Mouse (Mus musculus): ENCODE data around the gene Plekhf1. TPM values are rescaled to one million over a fixed set of nuclear protein-coding genes. Genes with fewer than 3 reads are reported as not detected.

Plekhf1 gene
- 4.5 and 5.1 TPM in 2 replicates for polyA plus RNA-seq (2014; fragmentation: Nextera tagmentation; extraction: Ambion mirVana)

DNA sequence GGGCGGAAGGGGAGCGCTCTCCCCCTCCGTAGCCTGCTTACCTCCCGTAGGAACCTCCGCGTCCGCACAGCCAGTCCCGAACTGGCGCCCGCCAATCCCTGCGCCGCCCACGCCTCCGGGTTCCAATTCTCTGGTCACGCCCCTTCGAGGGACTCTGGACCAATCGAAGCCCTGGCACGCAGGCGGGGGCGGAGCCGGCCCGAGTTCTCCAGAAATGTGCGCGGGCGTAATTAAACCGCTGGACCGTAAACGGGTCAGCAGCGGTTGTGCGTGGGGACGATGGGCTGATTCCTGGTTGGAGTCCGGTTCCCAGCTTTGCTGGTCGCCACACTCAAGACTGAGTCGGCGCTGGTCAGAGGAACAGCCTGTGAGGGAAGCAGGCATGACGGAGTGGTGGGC, at the start of gene Plekhf1:
Gene Plekhf1 (minus strand): TSS at position 117 of the 399 bp plus-strand sequence.
- Histone ChIP-seq H3K9me3 (ENCODE audit: control insufficient read depth, low read length) (no peaks in the 10 kb centered on the region), H3K4me3 (ENCODE audit: low read depth, low read length) (peak within 1 kb of the TSS; percentile 51), H3K4me1 (ENCODE audit: control insufficient read depth, insufficient read depth, low read length) (peaks cover 14% of the 10 kb centered on the region), H3K4me2 (ENCODE audit: low read depth, low read length) (peak within 1 kb of the TSS; percentile 59), H3K9ac (ENCODE audit: low read depth, low read length) (peak within 1 kb of the TSS; percentile 62), H3K27me3 (replicated peaks; ENCODE audit: control insufficient read depth, insufficient read depth, low read length) (0 out of 2 replicates have a peak, but pooled peaks cover 5% of the 10 kb centered on the region), H3K27ac (replicated peaks; ENCODE audit: low read depth, low read length) (peak within 1 kb of the TSS; percentile 77), H3K36me3 (ENCODE audit: control insufficient read depth, insufficient read depth, low read length) (no peaks in the 10 kb centered on the region)
- WGBS: 0% methylated on average over 30 of the region's 36 CpGs
- DNase-seq (ENCODE audit: low spot score) (peak; percentile 96), ATAC-seq (ENCODE audit: low read depth) (peak; percentile 96)

- Histone ChIP-seq H3K4me2 (ENCODE audit: low read depth, low read length) (no peak overlapping the region), H3K27me3 (replicated peaks; ENCODE audit: control insufficient read depth, insufficient read depth, low read length) (no peaks in the 10 kb centered on the region), H3K4me3 (ENCODE audit: low read depth, low read length) (no peak overlapping the region), H3K9me3 (ENCODE audit: control insufficient read depth, low read length) (no peaks in the 10 kb centered on the region), H3K27ac (replicated peaks; ENCODE audit: low read depth, low read length) (no peak overlapping the region), H3K4me1 (ENCODE audit: control insufficient read depth, insufficient read depth, low read length) (peaks cover 10% of the 10 kb centered on the region; the same call in 1 of the 2 replicates), H3K9ac (ENCODE audit: low read depth, low read length) (no peak overlapping the region), H3K36me3 (ENCODE audit: control insufficient read depth, insufficient read depth, low read length) (peaks cover 14% of the 10 kb centered on the region)
- ATAC-seq (ENCODE audit: low read depth) (no peak), DNase-seq (ENCODE audit: low spot score) (no peak)
Measured at GRCm38 (mm10) chr7:38272551-38272950, 44.7 kb upstream of the Plekhf1 start.

DNA sequence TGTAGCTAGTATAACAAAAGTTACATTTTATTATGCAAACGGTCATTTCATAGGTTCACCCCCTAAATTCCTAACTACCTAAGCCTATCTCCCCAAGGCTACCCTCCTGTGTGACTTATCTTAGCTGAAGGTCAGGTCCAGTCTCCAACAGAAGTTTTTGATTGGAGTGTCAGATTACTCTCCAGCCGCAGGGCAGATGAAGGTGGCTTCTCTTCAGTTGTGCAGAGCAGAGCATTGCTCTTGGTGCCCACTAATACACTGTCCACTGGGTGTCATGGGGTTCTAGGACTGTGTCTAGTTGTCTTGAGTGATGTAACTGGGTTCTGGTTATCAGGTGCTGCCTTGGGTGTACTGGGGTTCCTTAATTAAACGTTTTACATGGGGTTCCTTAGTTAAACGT, 44.0 kb upstream of the Plekhf1 start:
- WGBS: 10% methylated on average over 4 of the region's 4 CpGs
- Histone ChIP-seq H3K9me3 (ENCODE audit: control insufficient read depth, low read length) (no peaks in the 10 kb centered on the region), H3K4me1 (ENCODE audit: control insufficient read depth, insufficient read depth, low read length) (peaks cover 10% of the 10 kb centered on the region; the same call in 1 of the 2 replicates), H3K36me3 (ENCODE audit: control insufficient read depth, insufficient read depth, low read length) (peaks cover 20% of the 10 kb centered on the region), H3K27ac (replicated peaks; ENCODE audit: low read depth, low read length) (no peak overlapping the region), H3K9ac (ENCODE audit: low read depth, low read length) (peak overlapping the region; percentile 82), H3K27me3 (replicated peaks; ENCODE audit: control insufficient read depth, insufficient read depth, low read length) (no peaks in the 10 kb centered on the region), H3K4me3 (ENCODE audit: low read depth, low read length) (peak overlapping the region; percentile 63), H3K4me2 (ENCODE audit: low read depth, low read length) (peak overlapping the region; percentile 54)
- ATAC-seq (ENCODE audit: low read depth) (no peak), DNase-seq (ENCODE audit: low spot score) (peak; percentile 11)

DNA sequence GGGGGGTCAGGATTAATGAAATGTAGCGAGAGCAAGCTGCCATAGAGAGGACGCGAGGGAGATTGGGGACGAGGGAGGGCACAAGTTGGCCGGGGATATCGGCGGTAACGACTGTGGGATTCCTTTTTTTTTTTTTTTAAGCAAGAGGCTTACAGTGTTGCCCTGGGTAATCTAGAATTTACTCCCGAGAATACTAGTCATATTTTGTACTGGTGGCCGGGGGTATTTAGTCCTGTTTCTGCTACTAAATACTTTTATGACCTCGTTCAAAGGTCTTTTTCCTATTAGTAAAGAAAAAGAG, 43.6 kb upstream of the Plekhf1 start:
- peaks cover 10% of the 10 kb centered on the region; the same call in 1 of the 2 replicates for H3K4me1 ChIP-seq (ENCODE audit: control insufficient read depth, insufficient read depth, low read length)
- 0% methylated on average over 11 of the region's 11 CpGs for WGBS
- H3K4me3 ChIP-seq (ENCODE audit: low read depth, low read length): peak overlapping the region; percentile 63
- H3K9ac ChIP-seq (ENCODE audit: low read depth, low read length): peak overlapping the region; percentile 82
- no peaks in the 10 kb centered on the region for H3K27me3 ChIP-seq (replicated peaks; ENCODE audit: control insufficient read depth, insufficient read depth, low read length)
- DNase-seq (ENCODE audit: low spot score) (no peak), ATAC-seq (ENCODE audit: low read depth) (no peak; the same call in 1 of the 2 replicates)
- peak overlapping the region; percentile 49; the same call in 1 of the 2 replicates for H3K27ac ChIP-seq (replicated peaks; ENCODE audit: low read depth, low read length)
- H3K36me3 ChIP-seq (ENCODE audit: control insufficient read depth, insufficient read depth, low read length): peaks cover 24% of the 10 kb centered on the region
- H3K4me2 ChIP-seq (ENCODE audit: low read depth, low read length): peak overlapping the region; percentile 54
- no peaks in the 10 kb centered on the region for H3K9me3 ChIP-seq (ENCODE audit: control insufficient read depth, low read length)

DNA sequence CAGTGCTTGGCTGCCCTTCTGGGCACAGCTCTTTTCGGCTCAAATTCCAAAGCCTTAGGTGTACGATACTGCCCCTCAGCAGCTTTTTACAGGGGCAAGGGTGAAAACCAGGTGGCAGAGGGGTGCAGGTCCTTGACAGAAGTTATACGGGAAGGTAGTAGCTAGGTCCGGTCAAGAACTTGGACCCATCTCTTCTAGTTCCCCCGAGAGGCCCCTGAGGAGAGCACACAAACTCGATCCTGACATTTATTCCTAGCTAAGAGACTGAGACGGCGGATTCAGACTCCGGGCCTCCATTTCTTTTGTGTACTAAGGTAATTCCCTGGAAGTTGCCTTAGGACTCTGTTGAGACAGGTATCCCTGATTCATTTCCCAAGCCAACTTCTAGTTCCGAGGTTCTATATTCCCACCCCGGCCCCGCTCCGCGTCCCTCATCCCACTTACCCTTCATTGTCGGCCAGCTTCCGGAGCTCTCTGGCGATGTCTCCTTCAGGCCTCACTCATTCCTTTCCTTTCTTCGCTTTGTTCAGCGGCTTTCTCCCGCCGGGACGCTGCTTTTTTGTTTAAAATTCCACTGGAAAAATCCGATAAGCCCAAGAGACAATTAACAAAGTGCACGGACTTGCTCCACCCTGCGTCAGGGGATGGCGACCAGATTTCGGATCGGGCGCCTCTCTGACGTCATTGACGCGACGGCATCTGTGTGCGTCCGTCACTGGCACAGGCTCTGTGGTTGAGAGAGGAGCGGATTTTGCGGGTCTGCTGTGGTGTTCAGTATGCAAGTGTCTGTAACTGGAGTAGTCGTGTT, 43.1 kb upstream of the Plekhf1 start, which contains the start of gene Pop4:
Gene Pop4 (minus strand): TSS at position 721 of the 808 bp plus-strand sequence.
- Histone ChIP-seq H3K27ac (replicated peaks; ENCODE audit: low read depth, low read length) (peak within 1 kb of the TSS; percentile 49; the same call in 1 of the 2 replicates), H3K4me3 (ENCODE audit: low read depth, low read length) (peak within 1 kb of the TSS; percentile 63), H3K4me1 (ENCODE audit: control insufficient read depth, insufficient read depth, low read length) (peaks cover 10% of the 10 kb centered on the region; the same call in 1 of the 2 replicates), H3K9me3 (ENCODE audit: control insufficient read depth, low read length) (no peaks in the 10 kb centered on the region), H3K4me2 (ENCODE audit: low read depth, low read length) (peak within 1 kb of the TSS; percentile 54), H3K9ac (ENCODE audit: low read depth, low read length) (peak within 1 kb of the TSS; percentile 82), H3K36me3 (ENCODE audit: control insufficient read depth, insufficient read depth, low read length) (peaks cover 30% of the 10 kb centered on the region), H3K27me3 (replicated peaks; ENCODE audit: control insufficient read depth, insufficient read depth, low read length) (no peaks in the 10 kb centered on the region)
- WGBS: 1% methylated on average over 38 of the region's 38 CpGs
- ATAC-seq (ENCODE audit: low read depth): peak; percentile 95
- peak; percentile 95 for DNase-seq (ENCODE audit: low spot score)

DNA sequence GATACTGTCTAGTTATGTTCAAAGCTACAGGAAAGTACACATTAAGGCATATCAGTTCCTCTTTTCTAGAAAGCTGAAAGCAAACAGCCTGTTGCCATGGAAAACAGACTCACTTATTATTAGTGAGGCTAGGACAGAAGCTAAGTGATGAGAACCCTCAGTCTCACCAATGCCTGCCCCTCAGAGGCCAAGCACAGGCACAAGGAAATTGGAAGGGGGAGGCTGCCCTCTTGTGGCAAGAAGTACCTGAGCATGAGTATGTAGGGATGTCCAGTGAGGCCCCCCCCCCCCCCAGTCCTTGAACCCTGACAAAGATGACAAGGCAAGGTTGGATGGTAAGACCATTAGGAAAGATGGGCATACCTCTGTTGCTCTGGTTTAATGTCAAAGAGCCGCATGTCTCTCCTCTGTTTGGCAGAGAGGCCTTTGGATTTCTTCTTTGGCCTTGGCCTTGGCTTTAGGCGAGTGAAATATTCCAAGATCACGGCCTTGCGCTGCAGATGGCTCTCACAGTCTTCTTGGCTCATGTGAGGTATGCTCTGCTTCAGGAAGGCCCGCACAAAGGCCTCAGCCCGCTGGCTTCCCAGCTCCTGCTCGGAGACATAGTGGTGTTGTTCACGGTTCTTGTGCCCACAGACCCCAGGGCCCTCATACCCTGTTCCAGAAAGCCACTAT, 39.3 kb upstream of the Plekhf1 start:
- ATAC-seq (ENCODE audit: low read depth) (no peak), DNase-seq (ENCODE audit: low spot score) (peak; percentile 28)
- peaks cover 10% of the 10 kb centered on the region; the same call in 1 of the 2 replicates for H3K4me1 ChIP-seq (ENCODE audit: control insufficient read depth, insufficient read depth, low read length)
- no peaks in the 10 kb centered on the region for H3K27me3 ChIP-seq (replicated peaks; ENCODE audit: control insufficient read depth, insufficient read depth, low read length)
- no peak overlapping the region for H3K4me2 ChIP-seq (ENCODE audit: low read depth, low read length)
- no peak overlapping the region for H3K27ac ChIP-seq (replicated peaks; ENCODE audit: low read depth, low read length)
- WGBS: 91% methylated on average over 8 of the region's 8 CpGs
- H3K9ac ChIP-seq (ENCODE audit: low read depth, low read length): no peak overlapping the region
- H3K36me3 ChIP-seq (ENCODE audit: control insufficient read depth, insufficient read depth, low read length): peaks cover 68% of the 10 kb centered on the region
- H3K9me3 ChIP-seq (ENCODE audit: control insufficient read depth, low read length): no peaks in the 10 kb centered on the region
- no peak overlapping the region for H3K4me3 ChIP-seq (ENCODE audit: low read depth, low read length)

GRCm38 (mm10) chr7:38262406-38262805, 34.6 kb upstream of the Plekhf1 start:
- no peaks in the 10 kb centered on the region for H3K27me3 ChIP-seq (replicated peaks; ENCODE audit: control insufficient read depth, insufficient read depth, low read length)
- H3K9me3 ChIP-seq (ENCODE audit: control insufficient read depth, low read length): no peaks in the 10 kb centered on the region
- no peak overlapping the region for H3K9ac ChIP-seq (ENCODE audit: low read depth, low read length)
- ATAC-seq (ENCODE audit: low read depth): no peak
- H3K27ac ChIP-seq (replicated peaks; ENCODE audit: low read depth, low read length): no peak overlapping the region
- 88% methylated on average over 5 of the region's 5 CpGs for WGBS
- no peak overlapping the region for H3K4me2 ChIP-seq (ENCODE audit: low read depth, low read length)
- H3K4me3 ChIP-seq (ENCODE audit: low read depth, low read length): no peak overlapping the region
- peaks cover 62% of the 10 kb centered on the region for H3K36me3 ChIP-seq (ENCODE audit: control insufficient read depth, insufficient read depth, low read length)
- peak; percentile 5 for DNase-seq (ENCODE audit: low spot score)
- no peaks in the 10 kb centered on the region for H3K4me1 ChIP-seq (ENCODE audit: control insufficient read depth, insufficient read depth, low read length)

- H3K9me3 ChIP-seq (ENCODE audit: control insufficient read depth, low read length): no peaks in the 10 kb centered on the region
- no peak overlapping the region for H3K4me2 ChIP-seq (ENCODE audit: low read depth, low read length)
- no peaks in the 10 kb centered on the region for H3K4me1 ChIP-seq (ENCODE audit: control insufficient read depth, insufficient read depth, low read length)
- peaks cover 35% of the 10 kb centered on the region for H3K36me3 ChIP-seq (ENCODE audit: control insufficient read depth, insufficient read depth, low read length)
- H3K4me3 ChIP-seq (ENCODE audit: low read depth, low read length): no peak overlapping the region
- no peaks in the 10 kb centered on the region for H3K27me3 ChIP-seq (replicated peaks; ENCODE audit: control insufficient read depth, insufficient read depth, low read length)
- no peak overlapping the region for H3K9ac ChIP-seq (ENCODE audit: low read depth, low read length)
- H3K27ac ChIP-seq (replicated peaks; ENCODE audit: low read depth, low read length): no peak overlapping the region
- WGBS: 83% methylated on average over 2 of the region's 2 CpGs
- no peak for ATAC-seq (ENCODE audit: low read depth)
- DNase-seq (ENCODE audit: low spot score): no peak
Measured at GRCm38 (mm10) chr7:38259631-38260030, 31.8 kb upstream of the Plekhf1 start.

Measured in embryonic facial prominence, embryonic 14.5 days (tissue).